Mouse (Mus musculus) embryo, embryonic 10.5 days (tissue): ENCODE data around the gene Rhoh.

Experiments used
- DNase-seq: peaks from one replicate; pipeline ENCODE4 v3.0.0-alpha.2; 2015; ENCODE audit warnings: low spot score

The Rhoh gene

DNA sequence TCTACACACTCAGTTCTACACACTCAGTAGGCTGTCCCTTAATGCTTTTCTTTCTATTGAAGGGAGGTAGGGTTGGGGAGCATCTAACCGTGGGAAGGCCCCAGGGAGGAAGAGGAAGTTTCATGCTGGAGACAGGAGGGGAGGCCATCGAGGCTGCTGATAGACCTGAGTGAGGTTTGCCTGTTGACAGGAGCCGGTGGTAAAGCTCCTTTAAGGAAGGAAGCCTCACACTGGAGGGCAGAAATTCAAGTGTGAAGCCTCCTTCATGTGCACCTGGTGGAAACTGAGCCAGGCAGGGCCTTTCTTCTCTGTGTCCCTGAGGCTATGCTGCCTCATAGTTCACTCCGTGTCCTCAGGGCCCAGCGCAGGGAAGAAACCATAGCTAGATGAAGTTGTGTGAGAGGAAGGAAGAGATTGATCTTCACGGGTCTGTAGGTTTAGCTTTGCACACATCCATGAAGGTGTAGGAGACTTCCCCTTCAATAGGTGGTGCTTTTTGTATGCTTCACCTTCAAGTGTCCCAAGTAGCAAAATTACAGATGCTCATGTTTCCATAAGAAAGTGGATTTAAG lies 34.2 kb downstream of the Rhoh start:
- DNase-seq, result no peak

- no peak for DNase-seq
Observed at GRCm38 (mm10) chr5:65895764-65896163, 34.8 kb downstream of the Rhoh start.

GRCm38 (mm10) chr5:65897731-65898130 lies 36.7 kb downstream of the Rhoh start:
- DNase-seq, result no peak

DNA sequence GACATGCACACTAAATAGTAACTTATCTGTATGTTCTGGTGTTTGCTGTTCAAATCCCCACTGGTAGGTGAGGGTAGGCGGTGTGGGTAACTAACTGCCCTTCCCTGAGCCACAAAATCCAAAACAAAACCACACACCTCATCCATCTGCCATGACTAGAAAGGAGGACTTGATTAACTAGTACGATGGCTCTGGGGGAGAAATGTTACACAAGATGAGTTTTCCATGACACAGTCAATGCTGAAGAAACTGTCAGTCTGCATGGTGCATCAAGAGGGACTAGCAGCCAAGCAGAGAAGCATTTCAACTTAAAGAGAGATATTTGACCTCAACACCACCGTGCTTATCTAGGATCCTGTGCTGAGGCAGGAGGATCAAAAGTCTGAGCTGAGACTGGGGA lies 37.7 kb downstream of the Rhoh start:
- no peak for DNase-seq

- no peak for DNase-seq
Observed at GRCm38 (mm10) chr5:65900113-65900512, 39.1 kb downstream of the Rhoh start.

DNA sequence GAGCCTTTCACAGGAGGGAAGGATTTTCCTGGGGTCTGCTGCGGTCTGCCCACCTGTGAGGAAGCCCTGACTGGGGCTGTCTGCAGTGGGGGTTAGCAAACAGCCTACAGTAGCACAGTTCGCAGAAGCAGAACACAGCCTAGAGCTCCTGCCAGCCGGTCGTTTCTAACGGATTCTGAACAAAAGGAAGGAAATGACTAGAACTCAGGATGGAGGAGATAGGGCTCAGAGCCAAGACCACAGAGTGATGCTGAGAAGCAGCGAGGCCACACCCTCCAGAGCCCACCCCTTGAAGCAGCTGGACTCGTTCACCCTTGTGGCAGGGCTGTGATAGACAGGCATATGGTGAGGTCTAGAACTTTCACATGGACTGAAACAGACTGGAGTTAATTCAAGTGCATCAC lies 39.9 kb downstream of the Rhoh start:
- no peak for DNase-seq

- DNase-seq, result no peak
Observed at GRCm38 (mm10) chr5:65901868-65902418, 40.9 kb downstream of the Rhoh start.

GRCm38 (mm10) chr5:65902811-65903210 lies 41.8 kb downstream of the Rhoh start:
- no peak for DNase-seq

GRCm38 (mm10) chr5:65904476-65904875 lies 43.5 kb downstream of the Rhoh start:
- DNase-seq, result no peak

DNA sequence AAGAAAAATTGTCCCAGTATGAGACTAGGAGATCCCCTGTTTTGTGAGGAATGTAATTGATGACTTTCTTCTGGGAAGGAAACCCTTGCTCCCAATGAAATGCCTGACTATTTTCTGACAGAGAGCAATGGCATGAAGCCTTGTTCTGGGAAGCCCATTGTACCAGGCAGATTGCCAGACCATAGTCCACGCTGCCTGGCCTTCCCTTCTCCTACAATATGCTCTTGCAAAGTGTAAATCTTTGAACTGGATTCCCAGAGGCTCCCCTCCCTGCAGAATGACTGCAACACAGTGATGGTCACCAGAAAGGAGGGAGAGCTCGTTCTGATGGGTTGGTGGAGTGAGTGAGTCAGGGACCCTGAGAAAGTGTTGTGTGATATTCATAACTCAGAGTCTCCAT lies 47.7 kb downstream of the Rhoh start:
- DNase-seq, result no peak

DNA sequence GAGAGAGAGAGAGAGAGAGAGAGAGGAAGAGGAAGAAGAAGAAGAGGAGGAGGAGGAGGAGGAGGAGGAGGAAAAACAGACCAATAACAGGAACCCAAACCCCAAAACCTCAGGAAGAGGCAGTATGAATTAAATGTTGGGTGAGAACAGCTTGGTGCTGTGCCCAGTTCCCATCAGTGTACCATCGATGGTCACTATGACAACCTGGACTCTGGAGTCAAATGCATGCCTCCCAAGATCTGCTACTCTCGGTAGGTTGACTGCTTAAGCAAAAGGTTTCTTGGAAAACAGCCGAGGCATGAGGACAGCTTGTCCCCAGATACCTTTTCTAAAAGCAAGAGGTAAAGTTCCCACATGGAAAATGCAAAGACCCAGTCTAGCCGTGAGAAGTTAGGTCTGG lies 48.3 kb downstream of the Rhoh start:
- DNase-seq, result no peak

- no peak for DNase-seq
Observed at GRCm38 (mm10) chr5:65910398-65910797, 49.4 kb downstream of the Rhoh start.

- DNase-seq, result no peak
Observed at GRCm38 (mm10) chr5:65911676-65912075, 50.7 kb downstream of the Rhoh start.

DNA sequence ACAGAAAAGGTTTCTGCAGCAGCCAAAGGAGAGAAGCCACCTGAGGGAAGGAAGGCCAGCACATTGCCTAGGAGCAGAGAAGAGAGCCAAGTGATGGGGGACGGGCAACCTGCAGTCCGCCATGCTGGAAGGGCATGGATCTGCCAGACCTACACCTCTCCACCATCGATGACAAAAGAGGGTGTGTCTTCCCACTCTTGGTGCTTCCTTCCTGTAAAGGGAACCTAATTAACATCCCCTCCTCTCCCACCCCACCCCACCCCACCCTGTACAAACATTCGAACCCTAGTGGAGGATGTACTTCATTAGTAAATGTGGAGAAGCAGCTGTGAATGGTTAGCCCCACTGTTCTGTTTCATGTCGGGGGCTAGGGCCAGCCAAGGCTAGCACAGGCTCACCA lies 51.2 kb downstream of the Rhoh start:
- no peak for DNase-seq

DNA sequence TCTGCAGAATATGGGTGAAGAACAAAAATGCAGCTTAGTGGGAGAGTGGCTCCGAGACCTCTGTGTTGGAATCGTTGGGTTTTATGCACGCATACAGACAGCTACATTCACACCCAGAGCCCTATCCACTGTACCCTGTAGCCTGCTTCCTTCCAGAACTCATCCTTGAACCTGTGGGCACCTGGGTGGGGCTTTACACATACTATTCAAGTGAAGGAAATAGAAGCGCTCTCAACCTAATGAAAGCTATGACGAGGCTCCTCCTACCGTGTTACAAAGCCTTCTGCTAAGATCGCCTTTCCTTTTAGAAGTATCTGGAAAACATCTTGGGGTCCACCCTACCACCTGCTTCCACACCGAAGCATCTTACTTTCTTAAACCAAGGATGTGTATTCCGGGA lies 52.1 kb downstream of the Rhoh start:
- no peak for DNase-seq

- no peak for DNase-seq
Observed at GRCm38 (mm10) chr5:65914342-65914741, 53.3 kb downstream of the Rhoh start.

DNA sequence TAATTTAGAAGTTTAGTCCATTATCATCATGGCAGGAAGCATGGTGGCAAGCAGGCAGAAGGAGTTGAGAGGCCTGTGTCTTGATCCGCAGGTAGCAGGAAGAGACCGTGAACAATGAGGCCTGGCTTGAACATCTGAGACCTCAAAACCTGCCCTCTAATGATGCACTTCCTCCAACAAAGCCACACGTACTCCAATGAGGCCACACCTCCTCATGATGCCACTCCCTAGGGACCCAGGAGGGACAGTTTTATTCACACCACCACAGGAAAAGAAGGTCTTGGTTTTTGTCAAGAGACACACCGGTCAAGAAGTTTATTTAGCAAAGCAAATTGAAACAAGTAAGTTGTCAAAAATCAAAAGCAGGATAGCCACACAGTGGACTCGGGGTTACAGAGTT lies 55.9 kb downstream of the Rhoh start:
- no peak for DNase-seq

- DNase-seq, result peak; percentile 42
Observed at GRCm38 (mm10) chr5:65918601-65919000, 57.6 kb downstream of the Rhoh start.

- DNase-seq, result no peak
Observed at GRCm38 (mm10) chr5:65919326-65919725, 58.3 kb downstream of the Rhoh start.

DNA sequence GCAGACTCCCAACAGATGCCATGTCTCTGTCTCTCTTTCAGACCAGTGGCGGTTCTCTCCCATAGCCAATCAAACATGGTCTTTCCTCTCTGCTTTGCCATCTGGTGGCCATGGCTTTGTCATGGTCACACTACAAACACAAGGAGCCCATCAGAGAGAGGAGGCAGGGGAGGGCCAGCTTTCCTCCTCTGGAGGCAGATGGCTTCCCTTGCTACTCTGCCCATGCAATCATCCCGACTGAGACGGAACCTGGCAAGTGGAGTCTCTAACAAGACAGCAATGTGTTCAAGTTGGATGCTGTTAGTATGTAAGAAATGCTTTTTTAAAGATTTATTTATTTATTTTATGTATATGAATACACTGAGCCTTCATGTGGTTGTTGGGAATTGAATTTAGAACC lies 58.9 kb downstream of the Rhoh start:
- DNase-seq, result no peak

DNA sequence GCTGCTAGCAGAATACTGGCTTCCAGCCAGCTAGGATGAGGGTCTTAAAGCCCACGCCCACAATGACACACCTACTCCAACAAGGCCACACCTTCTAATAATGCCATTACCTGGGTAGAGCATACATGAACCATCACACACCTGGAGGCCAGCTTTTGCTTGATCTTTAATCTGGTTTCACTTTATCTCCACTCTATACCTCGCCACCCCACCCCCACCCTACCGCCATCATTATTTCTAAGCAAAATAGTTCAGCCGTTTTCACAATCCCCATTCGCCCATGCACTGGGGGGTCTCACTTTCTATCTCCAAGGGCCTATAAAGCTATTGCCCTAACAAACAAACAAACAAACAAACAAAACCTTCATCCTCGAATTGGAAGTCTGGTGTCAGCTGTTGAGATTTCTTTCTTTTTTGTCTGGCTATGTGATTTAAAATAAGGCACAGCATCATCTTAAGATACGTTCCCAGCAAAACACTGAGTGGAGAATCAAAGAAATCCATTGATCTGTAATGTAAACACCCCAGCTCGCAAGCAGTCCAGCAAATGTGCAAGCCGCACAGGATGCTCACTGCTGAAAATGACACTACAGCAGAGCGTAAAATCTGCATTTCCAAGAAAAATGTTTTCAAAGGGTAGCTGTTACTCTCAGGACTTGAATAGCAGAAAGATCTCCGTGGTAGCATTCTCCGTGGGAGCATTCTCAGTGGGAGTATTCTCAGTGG lies 59.9 kb downstream of the Rhoh start:
- no peak for DNase-seq

GRCm38 (mm10) chr5:65921477-65922138 lies 60.6 kb downstream of the Rhoh start:
- no peak for DNase-seq

GRCm38 (mm10) chr5:65926666-65927065 lies 65.7 kb downstream of the Rhoh start:
- no peak for DNase-seq
